Mouse (Mus musculus): ENCODE measurements around the gene Cmss1. TPM values are rescaled to one million over a fixed set of nuclear protein-coding genes. Genes with fewer than 3 reads are reported as not detected.
A peak's percentile ranks its signal among the peaks of the same experiment; 100 is the strongest.
"Not testable (repeated sequence)": the region's sequence is repeated elsewhere in the genome, so short reads cannot be mapped to it uniquely, and the experiment has no call there.

Cmss1 gene
- polyA plus RNA-seq, 1 experiment, result 9.0 TPM

DNA sequence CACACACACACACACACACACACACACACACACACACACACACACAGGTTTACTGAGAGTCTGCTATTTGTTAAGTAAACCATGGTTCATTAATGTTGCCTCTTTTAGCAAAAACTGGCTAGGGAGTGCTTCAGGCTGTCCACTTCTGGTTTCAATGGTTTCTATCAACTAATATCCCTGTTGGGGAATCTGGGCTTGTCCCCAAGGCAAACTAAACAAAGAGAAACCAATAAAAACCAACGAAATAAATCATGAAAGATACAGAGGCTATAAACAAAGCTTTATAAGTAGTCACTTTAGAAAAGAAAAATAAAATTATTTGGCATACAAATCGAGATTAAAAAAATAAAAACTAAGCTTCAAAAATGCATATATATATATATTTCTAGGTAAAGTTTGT is 214.2 kb downstream of the Cmss1 start:
- Histone ChIP-seq H3K4me3 (ENCODE audit: insufficient read depth, low read length) (no peak overlapping the region), H3K27ac (ENCODE audit: insufficient read depth, low read length) (no peak overlapping the region), H3K4me1 (ENCODE audit: control insufficient read depth, insufficient read depth, low read length) (peaks cover 5% of the 10 kb centered on the region)
- no peak for TF ChIP-seq POLR2A (IDR thresholded peaks at IDR 0.05; ENCODE audit: low read depth, low read length)
- TF ChIP-seq CTCF (IDR thresholded peaks at IDR 0.05; ENCODE audit: borderline replicate concordance, insufficient read depth, low read length), result no peak

- H3K27ac ChIP-seq (ENCODE audit: insufficient read depth, low read length); H3K4me1 ChIP-seq (ENCODE audit: control insufficient read depth, insufficient read depth, low read length); H3K4me3 ChIP-seq (ENCODE audit: insufficient read depth, low read length): not testable (repeated sequence)
These were observed 215.5 kb downstream of the Cmss1 start for GRCm38 (mm10) chr16:57391171-57391570.

DNA sequence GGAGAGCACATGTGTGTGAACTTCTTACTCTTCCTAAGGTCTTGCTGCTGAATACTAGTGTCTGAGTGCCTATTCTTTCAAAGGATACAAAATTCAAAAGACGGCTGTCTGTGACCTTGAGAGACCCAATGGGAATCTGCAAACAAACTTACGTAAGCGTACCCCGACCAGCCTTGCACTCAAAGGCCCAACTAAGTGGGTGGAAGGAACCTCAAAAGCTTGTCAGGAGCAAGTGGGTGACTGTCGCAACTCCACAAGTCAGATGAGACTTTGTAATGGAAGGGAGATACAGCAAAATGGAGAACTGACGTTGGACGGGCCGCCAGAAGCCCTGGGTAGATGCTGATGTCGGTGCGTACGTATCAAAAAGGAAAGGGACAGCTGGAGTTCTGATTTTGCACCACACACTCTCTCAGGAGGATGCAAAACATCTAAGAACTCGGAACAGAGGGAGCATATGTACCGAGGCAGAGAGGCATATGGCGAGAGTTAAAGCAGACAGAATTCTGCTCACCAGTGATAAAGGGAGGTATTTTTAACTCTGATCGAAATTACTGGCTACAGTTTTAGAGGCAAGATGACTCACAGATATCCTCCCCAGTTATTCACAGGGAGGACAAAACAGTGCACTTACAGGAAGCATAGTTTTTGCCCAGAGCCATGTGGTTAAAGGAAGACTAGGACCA is 217.0 kb downstream of the Cmss1 start:
- TF ChIP-seq POLR2A (IDR thresholded peaks at IDR 0.05; ENCODE audit: low read depth, low read length) (no peak), CTCF (IDR thresholded peaks at IDR 0.05; ENCODE audit: borderline replicate concordance, insufficient read depth, low read length) (no peak)
- Histone ChIP-seq H3K4me3 (ENCODE audit: insufficient read depth, low read length) (no peak overlapping the region), H3K4me1 (ENCODE audit: control insufficient read depth, insufficient read depth, low read length) (peaks cover 5% of the 10 kb centered on the region), H3K27ac (ENCODE audit: insufficient read depth, low read length) (peak overlapping the region; percentile 88)

DNA sequence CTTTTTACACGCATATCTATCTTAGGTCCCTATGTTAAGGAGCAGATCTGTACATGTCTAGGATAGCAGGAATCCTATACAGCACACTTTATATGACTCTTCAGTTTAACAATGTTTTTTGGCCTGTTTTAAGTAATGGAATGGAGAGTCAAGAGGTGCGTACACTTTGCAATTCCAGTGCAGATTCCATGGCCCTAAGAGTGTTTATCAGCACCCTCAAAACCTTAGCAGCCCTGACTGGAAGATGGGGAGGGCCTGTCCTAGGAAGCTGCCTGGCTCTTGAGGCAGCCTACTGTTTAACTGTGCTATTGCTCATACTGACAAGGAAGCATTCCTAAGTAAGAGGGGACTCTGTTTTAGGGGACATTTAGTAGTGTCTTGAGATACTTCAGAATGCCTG is 222.4 kb downstream of the Cmss1 start:
- TF ChIP-seq POLR2A (IDR thresholded peaks at IDR 0.05; ENCODE audit: low read depth, low read length), result no peak
- no peak for TF ChIP-seq CTCF (IDR thresholded peaks at IDR 0.05; ENCODE audit: borderline replicate concordance, insufficient read depth, low read length)
- Histone ChIP-seq H3K27ac (ENCODE audit: insufficient read depth, low read length) (no peak overlapping the region), H3K4me3 (ENCODE audit: insufficient read depth, low read length) (no peak overlapping the region), H3K4me1 (ENCODE audit: control insufficient read depth, insufficient read depth, low read length) (no peaks in the 10 kb centered on the region)

GRCm38 (mm10) chr16:57383266-57383971 is 223.2 kb downstream of the Cmss1 start:
- no peak for TF ChIP-seq POLR2A (IDR thresholded peaks at IDR 0.05; ENCODE audit: low read depth, low read length)
- no peak overlapping the region for H3K27ac ChIP-seq (ENCODE audit: insufficient read depth, low read length)
- peaks cover 3% of the 10 kb centered on the region; the same call in 1 of the 2 replicates for H3K4me1 ChIP-seq (ENCODE audit: control insufficient read depth, insufficient read depth, low read length)
- no peak overlapping the region for H3K4me3 ChIP-seq (ENCODE audit: insufficient read depth, low read length)

GRCm38 (mm10) chr16:57378631-57379330 is 227.9 kb downstream of the Cmss1 start:
- H3K4me3 ChIP-seq (ENCODE audit: insufficient read depth, low read length), result no peak overlapping the region
- peaks cover 7% of the 10 kb centered on the region; the same call in 1 of the 2 replicates for H3K4me1 ChIP-seq (ENCODE audit: control insufficient read depth, insufficient read depth, low read length)
- no peak overlapping the region for H3K27ac ChIP-seq (ENCODE audit: insufficient read depth, low read length)
- TF ChIP-seq CTCF (IDR thresholded peaks at IDR 0.05; ENCODE audit: borderline replicate concordance, insufficient read depth, low read length), result no peak
- TF ChIP-seq POLR2A (IDR thresholded peaks at IDR 0.05; ENCODE audit: low read depth, low read length), result no peak

GRCm38 (mm10) chr16:57375248-57375837 is 231.3 kb downstream of the Cmss1 start:
- Histone ChIP-seq H3K27ac (ENCODE audit: insufficient read depth, low read length) (no peak overlapping the region), H3K4me3 (ENCODE audit: insufficient read depth, low read length) (no peak overlapping the region), H3K4me1 (ENCODE audit: control insufficient read depth, insufficient read depth, low read length) (peaks cover 7% of the 10 kb centered on the region; the same call in 1 of the 2 replicates)
- TF ChIP-seq POLR2A (IDR thresholded peaks at IDR 0.05; ENCODE audit: low read depth, low read length) (no peak), CTCF (IDR thresholded peaks at IDR 0.05; ENCODE audit: borderline replicate concordance, insufficient read depth, low read length) (no peak)

DNA sequence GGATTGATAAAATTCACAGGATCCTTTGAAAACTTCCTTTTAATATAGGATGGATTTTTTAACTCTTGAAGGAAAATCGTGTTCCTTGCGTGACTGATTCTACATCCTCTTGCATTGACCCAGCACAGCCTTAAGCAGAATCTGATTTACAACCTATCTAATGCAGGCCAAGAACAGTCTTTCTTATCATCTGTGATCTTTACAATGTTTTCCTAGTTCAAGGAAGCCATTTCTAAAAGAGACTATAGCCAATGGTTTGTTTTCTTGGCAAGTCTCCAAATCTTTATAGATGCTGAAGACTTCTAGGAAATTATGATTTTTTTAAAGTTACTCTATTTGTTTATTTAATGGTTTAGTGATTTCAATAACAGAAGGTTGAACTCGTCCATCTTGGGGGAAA is 234.5 kb downstream of the Cmss1 start:
- H3K4me1 ChIP-seq (ENCODE audit: control insufficient read depth, insufficient read depth, low read length), result peaks cover 4% of the 10 kb centered on the region; the same call in 1 of the 2 replicates
- no peak overlapping the region for H3K4me3 ChIP-seq (ENCODE audit: insufficient read depth, low read length)
- no peak overlapping the region for H3K27ac ChIP-seq (ENCODE audit: insufficient read depth, low read length)
- TF ChIP-seq CTCF (IDR thresholded peaks at IDR 0.05; ENCODE audit: borderline replicate concordance, insufficient read depth, low read length) (no peak), POLR2A (IDR thresholded peaks at IDR 0.05; ENCODE audit: low read depth, low read length) (no peak)

DNA sequence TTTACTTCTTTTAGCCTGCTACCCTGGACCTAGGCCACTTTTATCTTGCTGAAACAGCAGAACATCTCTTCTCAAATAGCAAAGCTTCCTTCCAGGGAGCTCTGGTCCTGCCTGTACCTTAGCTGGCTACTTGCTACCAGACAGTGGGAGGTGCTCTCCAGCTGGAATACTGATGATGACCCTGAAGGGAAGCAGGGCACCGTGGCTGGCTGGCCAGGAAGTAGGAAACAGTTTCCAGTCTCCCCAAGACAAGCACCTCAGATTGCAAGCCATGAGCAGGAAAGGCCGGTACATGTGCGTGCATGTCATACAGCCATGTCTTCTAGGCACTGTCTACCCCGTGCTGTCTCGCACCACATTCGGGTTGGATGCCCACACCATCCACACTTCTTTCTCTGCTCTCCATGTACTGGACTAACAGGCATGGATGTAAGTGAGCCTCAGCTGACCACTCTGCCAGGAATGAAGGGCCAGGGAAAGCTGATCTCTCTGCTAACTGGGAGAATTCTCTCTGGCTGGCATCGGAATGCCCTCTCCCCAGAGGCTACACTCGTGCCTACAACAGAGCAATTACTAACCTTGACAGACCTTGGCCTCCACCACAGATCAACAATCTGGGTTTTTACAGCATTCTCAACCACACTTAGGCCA is 236.7 kb downstream of the Cmss1 start:
- no peak for TF ChIP-seq CTCF (IDR thresholded peaks at IDR 0.05; ENCODE audit: borderline replicate concordance, insufficient read depth, low read length)
- no peak for TF ChIP-seq POLR2A (IDR thresholded peaks at IDR 0.05; ENCODE audit: low read depth, low read length)

More for the DNA sequence above, 236.7 kb downstream of the Cmss1 start:
- no peak overlapping the region for H3K27ac ChIP-seq (ENCODE audit: insufficient read depth, low read length)
- H3K4me3 ChIP-seq (ENCODE audit: insufficient read depth, low read length), result no peak overlapping the region
- H3K4me1 ChIP-seq (ENCODE audit: control insufficient read depth, insufficient read depth, low read length), result peaks cover 3% of the 10 kb centered on the region

All from embryonic fibroblast, embryonic 13.5 days (primary cell).